Mouse (Mus musculus) heart, embryonic 15.5 days (tissue): Measurements from ENCODE around the gene Gm28557. TPM values are rescaled to one million over a fixed set of nuclear protein-coding genes. Genes with fewer than 3 reads are reported as not detected.

Experiments
- ATAC-seq: fragments of 200-750 bp; cut with Nextera tagmentation; replicated peaks from 2 replicates; pipeline ENCODE4 v1.8.0; 2017; ENCODE audit warnings: low read depth, moderate TSS enrichment; ENCODE audit not compliant: insufficient number of reproducible peaks, insufficient read depth, low FRiP score
- H3K27ac ChIP-seq: fragments of 300-500 bp; sonication (generic); 2 replicates; pipeline ENCODE4 v1.5.1; 2015; ENCODE audit warnings: mild to moderate bottlenecking, inconsistent platforms
- H3K27me3 ChIP-seq: fragments of 300-500 bp; sonication (generic); 2 replicates; pipeline ENCODE4 v1.6.1; 2015; ENCODE audit warnings: inconsistent platforms
- H3K36me3 ChIP-seq: fragments of 300-500 bp; sonication (generic); 2 replicates; pipeline ENCODE4 v1.6.1; 2015; ENCODE audit warnings: mild to moderate bottlenecking, inconsistent platforms
- H3K4me1 ChIP-seq: fragments of 300-500 bp; sonication (generic); replicated peaks from 2 replicates; pipeline ENCODE4 v1.6.1; 2015; ENCODE audit warnings: inconsistent platforms
- H3K4me2 ChIP-seq: fragments of 300-500 bp; sonication (generic); 2 replicates; pipeline ENCODE4 v1.6.1; 2015; ENCODE audit warnings: inconsistent platforms, mild to moderate bottlenecking, moderate library complexity
- H3K4me3 ChIP-seq: fragments of 300-500 bp; sonication (generic); 2 replicates; pipeline ENCODE4 v1.5.1; 2015; ENCODE audit warnings: mild to moderate bottlenecking, inconsistent platforms
- H3K9ac ChIP-seq: fragments of 300-500 bp; sonication (generic); 2 replicates; pipeline ENCODE4 v1.6.1; 2015; ENCODE audit warnings: mild to moderate bottlenecking, inconsistent platforms
- H3K9me3 ChIP-seq: fragments of 300-500 bp; sonication (generic); replicated peaks from 2 replicates; pipeline ENCODE4 v1.6.1; 2016; ENCODE audit warnings: inconsistent platforms
- WGBS: fragments of 180-500 bp; shearing (Covaris S2); methylation state at CpG from one replicate; pipeline ENCODE4 v1.1.7; 2015; ENCODE audit warnings: mixed read lengths; 5-methylcytosine and 5-hydroxymethylcytosine counted together
- polyA plus RNA-seq: library from polyadenylated mRNA; unstranded; fragments of >200 nt; fragmentation: Nextera tagmentation; extraction: Ambion mirVana; gene quantifications from 2 replicates; pipeline ENCODE4 v1.2.1, GENCODE M21; 2015

Gene Gm28557
- polyA plus RNA-seq, 1 experiment from 2014 or later = 1.5 TPM

- 52% methylated on average over 1 of the region's 1 CpGs for WGBS
- Histone ChIP-seq H3K4me2 (no peak overlapping the region), H3K4me3 (no peak overlapping the region), H3K9ac (no peak overlapping the region), H3K4me1 (no peaks in the 10 kb centered on the region), H3K36me3 (no peaks in the 10 kb centered on the region), H3K27ac (no peak overlapping the region), H3K27me3 (no peaks in the 10 kb centered on the region), H3K9me3 (no peaks in the 10 kb centered on the region)
- ATAC-seq = no peak
These were observed 18.2 kb downstream of the Gm28557 start for GRCm38 (mm10) chr13:67090154-67090553.

GRCm38 (mm10) chr13:67081946-67082345 is 26.5 kb downstream of the Gm28557 start:
- Histone ChIP-seq H3K4me2 (peak overlapping the region; percentile 90), H3K4me1 (peaks cover 9% of the 10 kb centered on the region), H3K9me3 (no peaks in the 10 kb centered on the region), H3K4me3 (peak overlapping the region; percentile 73), H3K36me3 (peaks cover 3% of the 10 kb centered on the region; the same call in 1 of the 2 replicates), H3K27ac (peak overlapping the region; percentile 91), H3K9ac (0 out of 2 replicates have a peak overlapping the region, but pooled peaks have one; percentile 79), H3K27me3 (no peaks in the 10 kb centered on the region)
- ATAC-seq = no peak
- WGBS = 79% methylated on average over 1 of the region's 1 CpGs

DNA sequence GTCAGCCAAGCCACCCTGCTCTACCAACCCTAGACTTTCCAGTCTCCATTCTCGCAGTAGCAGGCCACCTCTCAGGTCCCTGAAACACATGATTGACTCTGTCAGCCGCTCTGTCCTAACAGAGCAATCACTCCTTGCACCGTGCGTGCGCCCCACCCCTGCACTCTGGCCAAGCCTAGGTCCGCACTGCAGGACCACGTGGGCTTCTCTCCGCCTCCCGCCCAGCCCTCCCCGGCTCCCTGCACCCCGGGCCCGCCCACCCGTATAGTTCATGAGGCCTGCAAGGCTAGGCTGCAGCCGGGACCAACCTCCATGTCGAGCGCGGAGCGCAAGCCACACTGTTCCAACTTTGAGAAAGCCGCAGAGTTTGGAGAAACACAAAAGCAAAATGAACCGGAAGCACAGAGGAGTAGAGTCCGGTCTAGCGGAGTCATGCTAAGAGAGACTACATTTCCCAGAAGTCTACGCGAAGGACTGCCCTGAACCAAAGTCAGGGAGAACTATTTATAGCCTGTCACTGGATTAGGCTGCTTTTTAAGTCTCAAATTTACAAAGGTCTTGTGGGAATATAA is 27.2 kb downstream of the Gm28557 start:
- Histone ChIP-seq H3K9me3 (no peaks in the 10 kb centered on the region), H3K9ac (peak overlapping the region; percentile 79), H3K27ac (peak overlapping the region; percentile 91), H3K4me1 (peaks cover 9% of the 10 kb centered on the region), H3K4me2 (peak overlapping the region; percentile 90), H3K4me3 (peak overlapping the region; percentile 73), H3K36me3 (peaks cover 4% of the 10 kb centered on the region), H3K27me3 (no peaks in the 10 kb centered on the region)
- under 1% methylated on average over 24 of the region's 24 CpGs for WGBS
- peak; percentile 100 for ATAC-seq

DNA sequence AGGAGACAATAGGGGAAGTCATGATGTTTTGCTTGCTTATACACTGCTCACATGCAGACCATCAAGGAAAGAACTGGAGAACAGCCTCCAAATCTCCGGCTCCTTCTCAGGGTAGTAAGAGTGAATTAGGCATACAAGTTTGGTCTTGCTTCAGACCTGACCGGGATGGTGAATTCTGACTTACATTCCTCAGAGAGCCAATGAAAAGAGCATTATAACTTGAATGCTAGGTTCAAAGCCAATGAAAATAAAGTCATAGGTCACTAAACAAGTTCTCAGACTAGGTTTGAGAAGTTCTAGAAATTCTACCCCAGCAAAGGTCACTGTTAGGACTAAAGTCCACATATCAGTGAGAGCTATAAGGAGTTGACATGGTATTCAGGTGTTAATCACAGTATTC is 31.2 kb downstream of the Gm28557 start:
- no peak for ATAC-seq
- 90% methylated on average over 2 of the region's 2 CpGs for WGBS

DNA sequence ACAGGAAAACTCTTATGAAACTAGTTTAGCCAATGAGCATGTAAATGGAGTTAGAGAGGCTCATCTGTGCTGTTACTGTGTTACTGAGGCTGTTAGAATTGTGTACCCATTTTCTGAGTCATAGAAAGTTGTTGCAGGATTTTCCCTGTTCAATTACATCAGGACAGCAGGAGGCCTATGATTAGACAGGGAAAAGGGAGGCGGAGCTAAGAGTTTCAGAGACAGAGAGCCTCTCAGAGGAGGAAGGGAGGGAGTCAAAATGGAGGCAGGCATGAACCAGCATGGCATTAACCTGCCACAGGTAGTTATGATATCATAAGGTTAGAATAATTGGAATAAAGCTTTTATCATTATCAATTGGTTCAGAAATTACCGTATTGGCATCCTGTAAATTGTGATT is 35.6 kb downstream of the Gm28557 start:
- H3K27ac ChIP-seq = no peak overlapping the region
- H3K27me3 ChIP-seq = no peaks in the 10 kb centered on the region
- no peak overlapping the region for H3K4me2 ChIP-seq
- H3K9ac ChIP-seq = no peak overlapping the region
- peaks cover 30% of the 10 kb centered on the region for H3K9me3 ChIP-seq
- H3K4me1 ChIP-seq = no peaks in the 10 kb centered on the region
- H3K4me3 ChIP-seq = no peak overlapping the region
- WGBS = 94% methylated on average over 2 of the region's 2 CpGs
- peaks cover 52% of the 10 kb centered on the region for H3K36me3 ChIP-seq
- no peak for ATAC-seq

More for the DNA sequence above, 31.2 kb downstream of the Gm28557 start:
- no peaks in the 10 kb centered on the region for H3K27me3 ChIP-seq
- H3K9ac ChIP-seq = no peak overlapping the region
- peaks cover 9% of the 10 kb centered on the region for H3K4me1 ChIP-seq
- peaks cover 5% of the 10 kb centered on the region; the same call in 1 of the 2 replicates for H3K9me3 ChIP-seq
- H3K36me3 ChIP-seq = peaks cover 26% of the 10 kb centered on the region
- no peak overlapping the region for H3K4me2 ChIP-seq
- no peak overlapping the region for H3K27ac ChIP-seq
- H3K4me3 ChIP-seq = no peak overlapping the region

DNA sequence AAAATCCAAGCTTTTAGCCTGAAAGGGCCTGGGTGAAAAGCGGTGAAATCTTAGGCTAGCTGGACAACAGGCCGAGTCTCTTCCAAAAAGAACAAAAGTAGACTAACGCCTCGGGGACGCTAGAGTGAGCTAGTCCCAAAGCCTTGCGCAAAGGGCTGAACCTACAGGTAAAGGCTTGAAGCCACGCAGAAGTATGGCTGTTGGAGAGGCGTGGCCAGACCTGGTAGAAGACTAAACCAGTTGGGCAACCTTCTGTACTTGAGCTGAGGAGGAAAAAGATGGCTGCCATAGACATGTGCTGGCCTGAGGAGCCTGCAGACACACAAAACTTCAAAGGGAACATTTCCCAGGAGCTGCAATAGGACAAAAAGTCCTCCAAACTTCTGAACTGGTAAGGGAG is 43.0 kb downstream of the Gm28557 start:
- Histone ChIP-seq H3K4me1 (peaks cover under 1% of the 10 kb centered on the region; the same call in 1 of the 2 replicates), H3K36me3 (peaks cover 19% of the 10 kb centered on the region), H3K4me2 (no peak overlapping the region), H3K27me3 (no peaks in the 10 kb centered on the region), H3K9me3 (peaks cover 15% of the 10 kb centered on the region; the same call in 1 of the 2 replicates), H3K4me3 (no peak overlapping the region), H3K9ac (no peak overlapping the region), H3K27ac (no peak overlapping the region)
- no peak for ATAC-seq
- WGBS = 82% methylated on average over 8 of the region's 8 CpGs

GRCm38 (mm10) chr13:67062427-67062826 is 46.0 kb downstream of the Gm28557 start:
- Histone ChIP-seq H3K9ac (no peak overlapping the region), H3K4me1 (peaks cover 5% of the 10 kb centered on the region), H3K27me3 (no peaks in the 10 kb centered on the region), H3K4me2 (no peak overlapping the region), H3K9me3 (no peaks in the 10 kb centered on the region), H3K27ac (no peak overlapping the region), H3K4me3 (no peak overlapping the region), H3K36me3 (no peaks in the 10 kb centered on the region)
- no peak for ATAC-seq
- WGBS = 48% methylated on average over 7 of the region's 7 CpGs

GRCm38 (mm10) chr13:67060786-67061358 is 47.5 kb downstream of the Gm28557 start, which contains the start of gene Zfp712:
Zfp712 (minus strand) TSS chr13:67061170.
- peak; percentile 93 for ATAC-seq
- Histone ChIP-seq H3K4me2 (peak within 1 kb of the TSS; percentile 83), H3K4me3 (peak within 1 kb of the TSS; percentile 77), H3K36me3 (no peaks in the 10 kb centered on the region), H3K27ac (peak within 1 kb of the TSS; percentile 92), H3K9me3 (no peaks in the 10 kb centered on the region), H3K4me1 (peaks cover 5% of the 10 kb centered on the region), H3K9ac (peak within 1 kb of the TSS; percentile 69), H3K27me3 (no peaks in the 10 kb centered on the region)
- WGBS = under 1% methylated on average over 27 of the region's 27 CpGs

DNA sequence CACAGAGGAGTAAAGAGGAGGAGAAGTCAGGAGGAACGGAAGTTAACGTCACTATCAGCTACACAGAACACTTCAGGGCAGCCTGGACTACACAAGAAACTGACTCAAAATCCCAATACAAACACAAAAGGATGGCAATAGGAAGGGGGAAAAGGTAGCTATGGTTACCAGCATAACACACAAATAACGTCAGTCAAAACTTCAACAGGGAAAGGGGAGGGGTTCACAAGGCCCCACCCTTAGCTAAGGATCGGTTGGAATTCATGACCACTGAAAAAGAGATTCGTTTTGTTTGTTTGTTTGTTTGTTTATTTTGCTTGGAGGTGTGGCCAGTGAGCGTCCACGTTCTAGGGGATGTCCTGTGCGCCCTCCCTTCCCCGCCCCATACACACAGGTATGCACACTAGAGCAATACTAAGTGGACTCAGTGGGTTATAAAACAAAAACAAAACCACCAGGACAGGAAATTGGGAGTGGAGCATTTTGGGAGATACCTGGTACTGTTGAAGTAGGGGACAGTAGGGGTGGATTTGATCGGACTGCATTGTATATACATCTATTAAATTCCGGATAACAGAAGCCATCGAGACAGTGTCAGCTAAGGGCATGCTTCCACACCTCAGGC is 48.1 kb downstream of the Gm28557 start:
- peak overlapping the region; percentile 77 for H3K4me3 ChIP-seq
- ATAC-seq = no peak; the same call in 1 of the 2 replicates
- H3K9me3 ChIP-seq = no peaks in the 10 kb centered on the region
- 4% methylated on average over 12 of the region's 12 CpGs for WGBS
- no peaks in the 10 kb centered on the region for H3K27me3 ChIP-seq
- H3K27ac ChIP-seq = peak overlapping the region; percentile 92
- peak overlapping the region; percentile 69 for H3K9ac ChIP-seq
- no peaks in the 10 kb centered on the region for H3K36me3 ChIP-seq
- peaks cover 5% of the 10 kb centered on the region for H3K4me1 ChIP-seq
- peak overlapping the region; percentile 83 for H3K4me2 ChIP-seq
